ENCODE assay signal across 19 mouse cellular contexts in the genomic region with DNA sequence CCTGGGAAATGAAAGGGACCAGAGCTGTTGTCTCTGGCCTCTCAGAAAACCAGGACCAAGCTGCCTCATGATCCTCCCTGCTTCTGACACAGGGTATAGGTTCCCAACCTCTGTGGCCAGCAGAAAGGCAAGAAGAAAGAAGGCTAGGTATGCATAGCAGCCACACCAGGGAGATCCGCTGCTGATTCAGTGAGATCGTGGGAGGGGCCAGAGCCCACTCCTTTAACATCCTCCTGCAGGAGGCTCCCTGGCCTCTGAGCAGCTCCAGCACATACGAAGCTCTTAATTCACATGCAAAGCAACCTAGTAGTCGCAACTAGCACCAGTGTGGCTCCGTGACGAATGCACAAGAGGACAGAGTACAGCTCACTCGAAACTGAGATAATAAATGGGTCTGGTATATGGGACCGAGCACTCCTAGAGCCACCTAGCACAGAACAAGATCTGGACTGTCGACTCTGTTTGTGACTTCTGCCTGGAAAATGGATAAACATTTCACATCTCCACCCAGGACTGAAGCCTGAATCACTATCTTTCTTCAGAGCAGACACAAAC.
DNase-seq lines count a peak whose midpoint lies in the region; ATAC-seq and TF ChIP-seq lines count a peak whose summit lies in the region.
"Had no signal": no experiment of that assay in that cellular context is flagged by ENCODE, and none has a peak within 500 bp of the region (broad histone marks: within the 10 kb centered on the region; RNA-seq: fewer than 3 reads in every experiment).

No protein-coding gene starts in this region.

- WGBS in midbrain, embryonic 10.5 days, result 36% methylated on average over 9 of the region's 9 CpGs
- WGBS in midbrain, postnatal 0 days, result 23% methylated on average over 9 of the region's 9 CpGs
- WGBS in hindbrain, embryonic 14.5 days, result 15% methylated on average over 9 of the region's 9 CpGs
- WGBS in neural tube, embryonic 12.5 days, result 18% methylated on average over 9 of the region's 9 CpGs

- H3K4me3 ChIP-seq in midbrain, embryonic 10.5 days, result 0 out of 2 replicates have a peak overlapping the region, but pooled peaks have one; percentile 10
- no peak overlapping the region for H3K4me3 ChIP-seq in midbrain, postnatal 0 days (ENCODE audit: low read depth, low read length)
- H3K4me3 ChIP-seq in hindbrain, embryonic 14.5 days (replicated peaks; ENCODE audit: low read length), result no peak overlapping the region
- H3K4me3 ChIP-seq in neural tube, embryonic 12.5 days, result no peak overlapping the region
- H3K4me3 ChIP-seq in gastrocnemius, adult 2 months, result no peak overlapping the region
- H3K4me3 ChIP-seq: embryonic facial prominence, embryonic 13.5 days; heart, embryonic 12.5 days had no signal

- H3K36me3 ChIP-seq in midbrain, embryonic 10.5 days, result no peaks in the 10 kb centered on the region
- H3K36me3 ChIP-seq in midbrain, postnatal 0 days (ENCODE audit: insufficient read depth, low read length), result no peaks in the 10 kb centered on the region
- no peaks in the 10 kb centered on the region for H3K36me3 ChIP-seq in hindbrain, embryonic 14.5 days (replicated peaks; ENCODE audit: control insufficient read depth, insufficient read depth)
- no peaks in the 10 kb centered on the region for H3K36me3 ChIP-seq in neural tube, embryonic 12.5 days
- H3K36me3 ChIP-seq: embryonic facial prominence, embryonic 13.5 days; heart, embryonic 12.5 days had no signal

- peak overlapping the region; percentile 61 for H3K27ac ChIP-seq in midbrain, embryonic 10.5 days (replicated peaks)
- no peak overlapping the region for H3K27ac ChIP-seq in midbrain, postnatal 0 days (ENCODE audit: low read depth, low read length)
- H3K27ac ChIP-seq in hindbrain, embryonic 14.5 days, result 0 out of 2 replicates have a peak overlapping the region, but pooled peaks have one; percentile 32
- H3K27ac ChIP-seq in neural tube, embryonic 12.5 days, result no peak overlapping the region
- no peak overlapping the region for H3K27ac ChIP-seq in gastrocnemius, adult 2 months
- H3K27ac ChIP-seq: embryonic facial prominence, embryonic 13.5 days; liver, embryonic 14.5 days had no signal

- no peaks in the 10 kb centered on the region for H3K9me3 ChIP-seq in midbrain, embryonic 10.5 days (replicated peaks)
- H3K9me3 ChIP-seq in midbrain, postnatal 0 days (ENCODE audit: low read length), result no peaks in the 10 kb centered on the region
- no peaks in the 10 kb centered on the region for H3K9me3 ChIP-seq in hindbrain, embryonic 14.5 days (ENCODE audit: control insufficient read depth, low read length)
- H3K9me3 ChIP-seq in neural tube, embryonic 12.5 days, result no peaks in the 10 kb centered on the region
- H3K9me3 ChIP-seq: embryonic facial prominence, embryonic 13.5 days; heart, embryonic 12.5 days had no signal

- H3K9ac ChIP-seq in midbrain, postnatal 0 days (replicated peaks; ENCODE audit: low read length, poor library complexity, severe bottlenecking), result no peak overlapping the region
- H3K9ac ChIP-seq in hindbrain, embryonic 14.5 days, result 0 out of 2 replicates have a peak overlapping the region, but pooled peaks have one; percentile 6
- H3K9ac ChIP-seq in neural tube, embryonic 12.5 days, result no peak overlapping the region
- H3K9ac ChIP-seq: embryonic facial prominence, embryonic 13.5 days; heart, embryonic 12.5 days; liver, embryonic 14.5 days had no signal

- intact Hi-C loops in gastrocnemius, adult 2 months (cut with DNase I), result loop anchor here (2.0 kb wide), 1 partner anchor 559 kb away; no protein-coding TSS in a partner anchor

- ATAC-seq in midbrain, postnatal 0 days (ENCODE audit: low FRiP score), result no peak
- ATAC-seq in hindbrain, embryonic 14.5 days (ENCODE audit: low FRiP score), result peak; percentile 56
- ATAC-seq in neural tube, embryonic 12.5 days (ENCODE audit: low FRiP score, low read depth), result peak; percentile 60
- no peak for ATAC-seq in inflammation-experienced regulatory T-cells, adult 6 months
- ATAC-seq: Patski had no signal

- no peak; the same call in 1 of the 2 replicates for TF ChIP-seq CTCF in midbrain, postnatal 0 days (IDR thresholded peaks at IDR 0.05)
- TF ChIP-seq CTCF in gastrocnemius, adult 2 months (IDR thresholded peaks at IDR 0.05), result no peak

- H3K4me2 ChIP-seq in midbrain, postnatal 0 days (ENCODE audit: low read depth, low read length, poor library complexity, severe bottlenecking), result no peak overlapping the region
- no peak overlapping the region for H3K4me2 ChIP-seq in hindbrain, embryonic 14.5 days (replicated peaks)
- H3K4me2 ChIP-seq in neural tube, embryonic 12.5 days (replicated peaks), result peak overlapping the region; percentile 10
- H3K4me2 ChIP-seq: embryonic facial prominence, embryonic 13.5 days; heart, embryonic 12.5 days had no signal

- peaks cover 45% of the 10 kb centered on the region for H3K4me1 ChIP-seq in midbrain, embryonic 10.5 days
- peaks cover 6% of the 10 kb centered on the region; the same call in 1 of the 2 replicates for H3K4me1 ChIP-seq in midbrain, postnatal 0 days (ENCODE audit: insufficient read depth, low read length)
- peaks cover 32% of the 10 kb centered on the region for H3K4me1 ChIP-seq in hindbrain, embryonic 14.5 days (replicated peaks; ENCODE audit: control insufficient read depth, insufficient read depth, low read length)
- peaks cover 30% of the 10 kb centered on the region for H3K4me1 ChIP-seq in neural tube, embryonic 12.5 days

- DNase-seq in midbrain, embryonic 10.5 days (ENCODE audit: low spot score), result no peak
- no peak for DNase-seq in midbrain, postnatal 0 days (ENCODE audit: low spot score)
- DNase-seq in embryo, embryonic 10.5 days (ENCODE audit: low spot score), result peak; percentile 23
- no peak for DNase-seq in hindbrain, embryonic 14.5 days (ENCODE audit: low spot score)
- DNase-seq in adrenal gland, adult 2 months, result no peak
- no peak for DNase-seq in gastrocnemius, adult 2 months
- DNase-seq: adrenal gland, adult 8-10 months; cerebellum, adult 9-10 months; gastrocnemius, postnatal 25 days; kidney, adult 9 months; layer of hippocampus, adult 9-11 months; left cerebral cortex, postnatal 4 days; thymus, postnatal 36 days had no signal

- H3K27me3 ChIP-seq in midbrain, embryonic 10.5 days (ENCODE audit: low read depth, poor library complexity, severe bottlenecking), result no peaks in the 10 kb centered on the region
- no peaks in the 10 kb centered on the region for H3K27me3 ChIP-seq in midbrain, postnatal 0 days (ENCODE audit: insufficient read depth, low read length)
- no peaks in the 10 kb centered on the region for H3K27me3 ChIP-seq in hindbrain, embryonic 14.5 days (ENCODE audit: control insufficient read depth, insufficient read depth, low read length)
- no peaks in the 10 kb centered on the region for H3K27me3 ChIP-seq in neural tube, embryonic 12.5 days (replicated peaks)
- H3K27me3 ChIP-seq: embryonic facial prominence, embryonic 13.5 days; heart, embryonic 12.5 days; Patski had no signal

Comparison
In these comparisons a context has a peak if more than half of its experiments do, and no peak if none do; other contexts are left out.
1. H3K27ac ChIP-seq: peak in midbrain, embryonic 10.5 days (single experiment) and hindbrain, embryonic 14.5 days (single experiment); none in midbrain, postnatal 0 days (single experiment), neural tube, embryonic 12.5 days (single experiment) and gastrocnemius, adult 2 months (single experiment).
2. ATAC-seq: peak in hindbrain, embryonic 14.5 days (single experiment) and neural tube, embryonic 12.5 days (single experiment); none in midbrain, postnatal 0 days (single experiment) and inflammation-experienced regulatory T-cells, adult 6 months (single experiment).